Mouse (Mus musculus) cerebellum, postnatal 36 days (tissue): ENCODE results near the gene Fbln5.

Experiments
- DNase-seq, 2 experiments: peaks; one replicate each; pipeline ENCODE4 v3.0.0; 2021 to 2022; ENCODE audit warnings: mixed read lengths in 2 of 2

The Fbln5 gene

GRCm38 (mm10) chr12:101807400-101807799 lies 11.5 kb downstream of the Fbln5 start:
- no peak for DNase-seq

DNA sequence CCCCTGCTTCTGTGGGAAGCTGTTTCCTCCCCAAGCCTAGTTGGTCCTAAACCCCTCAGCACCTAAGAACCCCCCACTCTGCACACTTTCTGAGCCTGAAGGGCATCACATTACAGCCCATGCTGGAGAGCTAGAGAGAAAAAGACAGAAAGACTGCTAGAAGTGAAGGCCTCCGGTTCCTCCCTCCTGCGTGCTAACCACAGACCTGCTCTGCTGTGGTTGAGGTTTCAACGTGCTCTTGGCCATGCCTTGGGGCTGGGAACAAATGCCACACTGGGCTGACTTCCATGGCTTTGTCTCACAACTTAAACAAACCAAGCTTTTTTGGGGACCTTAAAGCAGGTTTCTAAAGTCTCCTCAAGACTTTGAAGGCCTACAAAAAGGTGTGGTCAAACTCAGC lies 16.4 kb downstream of the Fbln5 start:
- no peak for DNase-seq

DNA sequence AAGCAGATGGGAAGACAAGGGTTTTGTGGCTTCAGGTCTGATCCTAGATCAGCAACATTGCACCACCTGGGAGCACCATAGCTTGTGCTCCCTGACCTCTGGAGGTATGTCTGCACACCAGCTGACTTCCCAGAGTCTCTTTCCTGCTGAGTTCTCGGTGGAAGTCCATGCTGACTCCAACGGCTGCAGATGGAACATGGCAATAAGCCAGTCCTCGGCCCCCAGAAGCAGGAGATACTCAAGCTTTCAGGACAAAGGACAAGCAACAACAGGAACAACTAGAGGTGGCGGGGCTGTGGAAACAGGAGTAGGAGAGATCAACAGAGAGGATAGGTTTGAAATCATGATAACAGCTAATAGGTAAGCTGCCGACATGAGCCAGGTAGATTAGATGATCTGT lies 17.1 kb downstream of the Fbln5 start:
- DNase-seq = no peak

GRCm38 (mm10) chr12:101801051-101801450 lies 17.8 kb downstream of the Fbln5 start:
- no peak for DNase-seq

GRCm38 (mm10) chr12:101798189-101798922 lies 20.5 kb downstream of the Fbln5 start:
- no peak for DNase-seq

GRCm38 (mm10) chr12:101794458-101794857 lies 24.4 kb downstream of the Fbln5 start:
- no peak for DNase-seq

DNA sequence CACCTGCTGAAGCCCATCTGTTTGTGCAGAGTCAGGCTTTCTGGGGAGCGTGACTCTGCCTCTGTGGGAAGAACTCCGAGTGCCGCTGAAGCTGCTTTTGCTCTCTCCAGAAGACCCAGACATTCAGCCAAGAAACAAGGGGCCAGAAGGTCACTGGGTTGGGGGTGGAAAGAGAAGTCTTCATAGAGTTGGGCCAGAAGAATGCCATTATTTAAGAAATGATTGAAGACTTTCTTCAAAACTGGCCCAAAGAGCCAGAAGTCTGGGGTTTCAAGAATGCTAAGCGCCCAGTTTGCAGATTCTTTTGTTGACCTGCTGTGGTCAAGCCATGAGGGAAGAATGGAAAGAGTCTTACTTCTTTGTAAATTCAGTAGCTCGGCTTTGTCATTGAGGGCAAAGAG lies 25.6 kb downstream of the Fbln5 start:
- DNase-seq = no peak

- DNase-seq = no peak
Measured at GRCm38 (mm10) chr12:101792684-101793083, 26.2 kb downstream of the Fbln5 start.

- DNase-seq = no peak
Measured at GRCm38 (mm10) chr12:101789767-101790166, 29.1 kb downstream of the Fbln5 start.

DNA sequence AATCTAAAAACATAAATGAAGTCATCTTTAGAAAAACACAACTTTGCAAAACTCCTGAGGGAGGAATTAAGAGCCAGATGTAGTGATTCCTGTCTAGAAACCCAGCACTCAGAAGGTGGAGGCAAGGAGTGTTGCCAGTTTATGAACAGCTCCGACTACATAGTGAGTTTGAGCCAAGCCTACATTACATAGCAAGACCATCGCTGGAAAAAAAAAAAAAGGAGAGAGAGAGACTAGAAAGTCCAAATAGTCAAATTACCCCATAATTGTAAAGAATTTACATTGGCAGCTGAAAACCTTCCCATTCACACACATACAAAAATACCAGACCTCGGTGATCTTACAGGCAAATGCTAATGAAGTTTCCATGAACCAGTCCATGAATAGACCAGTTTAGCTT lies 29.6 kb downstream of the Fbln5 start:
- DNase-seq = no peak

DNA sequence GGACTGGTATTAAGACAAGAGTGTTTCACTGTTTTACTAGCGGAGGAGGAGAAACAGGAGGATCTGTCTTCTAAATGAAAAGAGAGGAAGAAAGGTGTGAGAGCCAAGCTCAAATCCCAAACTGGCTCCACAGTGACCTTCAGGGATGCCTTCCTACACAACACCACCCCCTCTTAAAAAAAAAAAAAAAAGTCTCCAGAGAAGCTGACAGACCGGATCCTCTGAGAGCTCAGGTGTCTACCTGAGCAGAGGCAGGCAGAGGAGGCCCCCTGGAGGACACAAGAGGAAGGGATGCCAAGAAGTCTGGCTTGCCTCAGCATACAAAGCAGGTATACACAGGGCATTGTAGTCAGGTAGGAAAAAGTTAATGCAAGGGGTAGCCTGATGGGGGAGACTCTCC lies 36.1 kb downstream of the Fbln5 start:
- DNase-seq = no peak

DNA sequence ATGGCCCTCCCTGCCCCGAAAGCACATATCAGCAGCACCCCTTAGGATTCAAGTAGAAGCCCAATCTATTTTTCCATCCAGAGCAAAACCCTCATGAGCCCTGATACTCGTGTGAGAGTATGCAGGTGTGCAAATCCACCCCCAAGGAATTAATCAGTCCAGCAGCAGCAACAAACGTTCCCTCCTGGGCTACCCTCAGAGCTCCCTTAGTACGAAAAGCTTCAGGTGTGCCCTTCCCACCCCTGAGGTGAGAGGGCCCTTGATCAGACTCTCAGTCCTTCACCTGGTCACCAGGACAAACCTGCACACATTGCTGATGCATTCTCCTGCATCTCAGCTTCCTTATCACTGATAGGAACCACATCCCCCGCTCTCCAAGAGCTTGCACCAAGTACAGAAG lies 37.9 kb downstream of the Fbln5 start:
- no peak for DNase-seq

- no peak for DNase-seq
Measured at GRCm38 (mm10) chr12:101777613-101778325, 41.1 kb downstream of the Fbln5 start.

DNA sequence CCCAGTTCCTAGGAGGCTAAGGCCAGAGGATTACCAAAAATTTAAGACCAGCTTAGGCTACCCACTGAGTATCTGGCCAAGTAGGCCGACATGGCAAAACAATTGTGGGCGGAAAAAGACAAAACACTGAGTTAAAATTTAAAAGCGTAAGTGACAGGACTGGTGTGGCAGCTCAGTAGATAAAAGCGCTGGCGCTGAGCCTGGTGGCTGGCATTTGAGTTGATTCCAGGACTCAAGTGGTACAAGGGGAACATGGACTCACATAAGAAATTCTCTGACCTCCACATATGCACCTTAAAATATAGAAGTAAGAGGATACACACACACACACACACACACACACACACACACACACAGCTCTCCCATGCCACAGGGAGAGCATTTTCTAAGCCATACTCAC lies 42.5 kb downstream of the Fbln5 start:
- DNase-seq = no peak

- DNase-seq = no peak
Measured at GRCm38 (mm10) chr12:101774116-101774515, 44.7 kb downstream of the Fbln5 start.

GRCm38 (mm10) chr12:101772962-101773361 lies 45.9 kb downstream of the Fbln5 start:
- no peak for DNase-seq

DNA sequence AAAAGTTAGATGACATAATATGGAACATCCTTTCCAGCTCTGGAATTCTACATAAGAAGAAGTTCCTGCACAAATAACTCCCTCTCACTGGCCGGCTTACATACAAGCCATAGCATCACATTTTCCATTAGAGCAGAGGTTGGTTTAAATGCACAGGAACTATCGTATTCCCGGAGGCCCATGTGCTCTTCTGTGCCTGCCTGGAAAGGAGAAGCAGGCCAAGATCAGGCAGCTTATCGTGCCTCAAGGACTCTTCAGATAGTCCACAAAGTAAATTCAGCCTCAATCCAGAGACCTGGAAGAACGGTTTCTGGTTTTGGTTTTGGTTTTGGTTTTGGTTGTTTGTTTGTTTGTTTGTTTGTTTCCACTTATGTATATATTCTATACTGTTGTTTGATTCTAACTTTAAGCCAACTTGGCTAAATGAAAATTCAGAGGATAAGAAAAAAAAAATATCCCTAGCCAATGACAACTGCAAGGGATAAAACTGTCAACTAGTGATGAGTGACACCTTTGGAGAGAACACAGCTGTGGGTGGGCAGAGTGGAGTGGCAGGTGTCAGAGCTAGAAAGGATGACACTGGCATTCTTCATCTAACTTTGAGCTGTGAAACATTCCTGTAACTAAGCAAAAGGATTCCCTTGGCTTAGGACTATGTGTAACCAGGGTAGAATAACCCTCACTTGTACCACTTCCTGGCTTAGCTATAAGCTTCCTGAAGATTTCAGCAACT lies 48.4 kb downstream of the Fbln5 start:
- no peak for DNase-seq

DNA sequence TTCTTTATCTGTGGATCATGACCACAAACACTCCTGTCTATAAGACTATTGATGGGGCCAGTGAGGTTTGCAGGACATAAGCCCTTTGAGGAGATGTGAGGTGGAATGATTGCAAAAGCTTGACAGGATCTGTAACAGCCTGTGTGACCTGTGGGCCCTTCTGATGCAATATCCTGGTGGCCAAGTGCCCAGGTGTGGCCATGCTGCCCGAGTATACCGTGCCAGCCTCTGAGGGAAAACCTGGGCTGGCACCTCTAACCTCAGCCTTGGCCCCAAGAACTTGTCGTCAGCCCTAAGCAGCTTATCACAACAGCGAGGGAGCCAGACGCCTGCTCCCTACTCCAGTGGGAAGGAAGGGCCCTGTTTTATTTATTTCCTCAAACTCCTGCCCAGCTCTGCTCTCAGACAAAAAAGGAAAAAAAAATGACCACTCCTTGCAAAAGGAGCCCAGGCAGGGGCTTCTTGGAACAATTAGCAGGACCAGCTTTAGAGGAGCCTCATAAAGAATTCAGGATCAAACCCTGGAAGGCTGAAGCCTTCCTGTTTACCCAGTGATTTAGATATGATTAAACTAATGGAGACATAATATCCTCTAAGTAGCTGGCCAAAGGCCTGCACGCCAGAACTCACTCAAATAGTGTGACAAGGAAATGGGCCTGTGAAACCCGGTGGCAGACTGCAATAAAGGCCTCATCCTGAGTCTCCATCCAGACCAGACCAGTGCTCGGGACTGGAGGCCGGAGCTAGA lies 51.4 kb downstream of the Fbln5 start:
- DNase-seq = peak; percentile 8 to 27

DNA sequence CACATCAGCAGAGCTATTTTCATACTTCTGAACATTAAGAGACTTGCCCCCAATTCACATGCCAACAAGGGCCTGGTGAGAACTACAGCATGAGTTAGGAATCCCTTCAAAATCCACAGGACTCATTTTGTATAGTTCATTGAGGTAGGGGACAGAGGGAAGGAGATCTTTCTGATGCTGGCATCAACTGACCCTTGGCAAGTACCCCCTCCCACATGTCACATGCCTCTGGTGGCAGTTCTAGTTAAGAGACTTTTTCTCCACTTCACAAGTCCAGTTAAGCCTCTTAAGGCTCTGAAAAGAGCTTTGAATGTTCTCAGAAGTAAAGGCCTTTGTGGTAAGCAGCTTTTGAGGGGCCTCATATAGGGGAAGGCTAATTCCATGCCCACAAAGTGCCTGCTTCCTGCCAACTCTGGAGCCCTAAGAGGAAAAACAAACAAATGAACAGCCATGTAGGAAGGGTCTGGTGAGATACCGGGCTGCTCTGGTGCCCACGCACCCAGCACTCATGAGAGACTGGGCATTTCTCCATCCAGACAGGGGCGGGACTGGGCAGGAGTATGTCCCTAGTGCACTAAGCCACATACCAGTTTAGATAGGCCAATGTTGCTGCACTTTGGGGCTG lies 52.5 kb downstream of the Fbln5 start:
- no peak for DNase-seq

GRCm38 (mm10) chr12:101764870-101765269 lies 54.0 kb downstream of the Fbln5 start:
- no peak for DNase-seq

GRCm38 (mm10) chr12:101763065-101763464 lies 55.8 kb downstream of the Fbln5 start:
- DNase-seq = no peak

GRCm38 (mm10) chr12:101762054-101762453 lies 56.8 kb downstream of the Fbln5 start:
- no peak for DNase-seq
